Mouse (Mus musculus) CH12.LX (cell line): ENCODE measurements around the gene 1110002E22Rik. TPM values are rescaled to one million over a fixed set of nuclear protein-coding genes. Genes with fewer than 3 reads are reported as not detected.

Source experiments
- DNase-seq: peaks from one replicate; pipeline ENCODE4 v3.0.0-alpha.2; 2013; ENCODE audit errors: extremely low read depth
- H3K27ac ChIP-seq: 2 replicates; pipeline ENCODE4 v1.5.1; 2012; ENCODE audit warnings: low read depth, mild to moderate bottlenecking, control low read depth, moderate library complexity; ENCODE audit not compliant: insufficient read depth
- H3K27me3 ChIP-seq: replicated peaks from 2 replicates; pipeline ENCODE3; 2012; ENCODE audit warnings: inconsistent platforms
- H3K36me3 ChIP-seq, 2 experiments: replicated peaks in 1 of 2; 2 replicates each; pipeline versions ENCODE3 to v1.6.1; 2012; ENCODE audit warnings: inconsistent platforms in 1 of 2, low read length in 1 of 2, mild to moderate bottlenecking in 1 of 2, mixed read lengths in 1 of 2, moderate library complexity in 1 of 2; ENCODE audit not compliant: control insufficient read depth in 1 of 2, insufficient read depth in 1 of 2
- H3K4me1 ChIP-seq, 2 experiments: 2 replicates each; pipeline ENCODE4 v1.6.1; 2012; ENCODE audit warnings: inconsistent platforms in 1 of 2, moderate library complexity in 1 of 2; ENCODE audit not compliant: insufficient read depth in 2 of 2, control insufficient read depth in 1 of 2
- H3K4me2 ChIP-seq: 2 replicates; pipeline ENCODE4 v1.6.1; 2012; ENCODE audit warnings: low read depth, mild to moderate bottlenecking, control low read depth; ENCODE audit not compliant: poor library complexity, insufficient read depth, severe bottlenecking
- H3K4me3 ChIP-seq, 3 experiments: fragments of 150-350 bp in 1 of 3; sonication (generic) in 1 of 3; replicated peaks in 1 of 3; 2 replicates each; pipeline versions ENCODE3 to v1.5.1; 2011 to 2012; ENCODE audit warnings: low read depth in 2 of 3, low read length in 2 of 3, mild to moderate bottlenecking in 2 of 3, moderate library complexity in 2 of 3, control low read depth in 1 of 3, improper control_type of control experiment in 1 of 3, inconsistent platforms in 1 of 3, mixed read lengths in 1 of 3; ENCODE audit not compliant: poor library complexity in 1 of 3
- H3K79me2 ChIP-seq: replicated peaks from 2 replicates; pipeline ENCODE4 v1.6.1; 2012; ENCODE audit warnings: mild to moderate bottlenecking, moderate library complexity; ENCODE audit not compliant: control insufficient read depth, poor library complexity, insufficient read depth, severe bottlenecking; ENCODE audit errors: extremely low read depth
- H3K9ac ChIP-seq: 2 replicates; pipeline ENCODE4 v1.6.1; 2012; ENCODE audit warnings: low read depth, mild to moderate bottlenecking, control low read depth, moderate library complexity; ENCODE audit not compliant: insufficient read depth
- H3K9me3 ChIP-seq: replicated peaks from 2 replicates; pipeline ENCODE3; 2012; ENCODE audit warnings: low read length, inconsistent platforms, mixed read lengths
- BHLHE40 ChIP-seq: IDR thresholded peaks from 2 replicates; pipeline ENCODE4 v1.6.1; 2011; ENCODE audit warnings: mild to moderate bottlenecking, low read depth, low read length, improper control_type of control experiment
- CHD1 ChIP-seq: IDR thresholded peaks from 2 replicates; pipeline ENCODE4 v1.6.1; 2012; ENCODE audit warnings: low read depth, low read length, improper control_type of control experiment, inconsistent platforms
- CHD2 ChIP-seq: IDR thresholded peaks from 2 replicates; pipeline ENCODE4 v1.6.1; 2011; ENCODE audit warnings: low read length, improper control_type of control experiment
- CTCF ChIP-seq, 2 experiments: IDR thresholded peaks in 1 of 2; conservative IDR thresholded peaks in 1 of 2; 2 replicates each; pipeline ENCODE4 v1.5.1; 2011 to 2012; ENCODE audit warnings: low read depth in 2 of 2, low read length in 2 of 2, improper control_type of control experiment in 1 of 2, inconsistent platforms in 1 of 2, mild to moderate bottlenecking in 1 of 2, moderate library complexity in 1 of 2
- E2F4 ChIP-seq: IDR thresholded peaks from 2 replicates; pipeline ENCODE4 v1.6.1; 2011; ENCODE audit warnings: low read depth, low read length, improper control_type of control experiment; ENCODE audit not compliant: insufficient replicate concordance
- ELF1 ChIP-seq: IDR thresholded peaks from 2 replicates; pipeline ENCODE4 v1.6.1; 2014; ENCODE audit warnings: low read depth, mild to moderate bottlenecking, inconsistent platforms, low read length, improper control_type of control experiment
- EP300 ChIP-seq: IDR thresholded peaks from 2 replicates; pipeline ENCODE4 v1.6.1; 2011; ENCODE audit warnings: low read length, improper control_type of control experiment
- ETS1 ChIP-seq: conservative IDR thresholded peaks from 2 replicates; pipeline ENCODE4 v1.6.1; 2012; ENCODE audit warnings: low read depth, mild to moderate bottlenecking, inconsistent platforms, low read length, improper control_type of control experiment, moderate library complexity
- GABPA ChIP-seq: IDR thresholded peaks from 2 replicates; pipeline ENCODE4 v1.6.1; 2012; ENCODE audit warnings: low read depth, low read length, improper control_type of control experiment, inconsistent platforms; ENCODE audit not compliant: insufficient replicate concordance
- HCFC1 ChIP-seq: IDR thresholded peaks from 2 replicates; pipeline ENCODE4 v1.6.1; 2012; ENCODE audit warnings: low read depth, mild to moderate bottlenecking, inconsistent platforms, low read length, improper control_type of control experiment
- IRF4 ChIP-seq: IDR thresholded peaks from 2 replicates; pipeline ENCODE4 v1.6.1; 2014; ENCODE audit warnings: low read depth, mild to moderate bottlenecking, inconsistent platforms, low read length, improper control_type of control experiment
- JUND ChIP-seq: conservative IDR thresholded peaks from 2 replicates; pipeline ENCODE4 v1.6.1; 2011; ENCODE audit warnings: low read depth, low read length, improper control_type of control experiment
- MAFK ChIP-seq: IDR thresholded peaks from 2 replicates; pipeline ENCODE4 v1.6.1; 2011; ENCODE audit warnings: low read length, improper control_type of control experiment; ENCODE audit not compliant: insufficient replicate concordance
- MAZ ChIP-seq: IDR thresholded peaks from 2 replicates; pipeline ENCODE4 v1.6.1; 2012; ENCODE audit warnings: low read depth, mild to moderate bottlenecking, inconsistent platforms, low read length, improper control_type of control experiment, moderate library complexity
- MEF2A ChIP-seq: IDR thresholded peaks from 2 replicates; pipeline ENCODE4 v1.6.1; 2014; ENCODE audit warnings: low read depth, mild to moderate bottlenecking, inconsistent platforms, low read length, improper control_type of control experiment, borderline replicate concordance
- MXI1 ChIP-seq: IDR thresholded peaks from 2 replicates; pipeline ENCODE4 v1.6.1; 2011; ENCODE audit warnings: mild to moderate bottlenecking, low read depth, low read length, improper control_type of control experiment
- NELFE ChIP-seq: IDR thresholded peaks from 2 replicates; pipeline ENCODE4 v1.6.1; 2011; ENCODE audit warnings: low read depth, low read length, improper control_type of control experiment
- POLR2AphosphoS2 ChIP-seq: IDR thresholded peaks from 2 replicates; pipeline ENCODE4 v1.6.1; 2011; ENCODE audit warnings: low read depth, low read length, improper control_type of control experiment
- TCF12 ChIP-seq: IDR thresholded peaks from 2 replicates; pipeline ENCODE4 v1.6.1; 2014; ENCODE audit warnings: low read depth, mild to moderate bottlenecking, inconsistent platforms, low read length, improper control_type of control experiment
- ZKSCAN1 ChIP-seq: IDR thresholded peaks from 2 replicates; pipeline ENCODE4 v1.6.1; 2012; ENCODE audit warnings: low read depth, inconsistent platforms, low read length, improper control_type of control experiment, borderline replicate concordance
- ZMIZ1 ChIP-seq: IDR thresholded peaks from 2 replicates; pipeline ENCODE4 v1.6.1; 2012; ENCODE audit warnings: low read depth, mild to moderate bottlenecking, inconsistent platforms, low read length, improper control_type of control experiment
- dilution Hi-C: fragments of 300-500 bp; cut with MboI; formaldehyde crosslinking; loops from 2 replicates; pipeline ENCODE4 v1.14.3; 2020; ENCODE audit warnings: low sequenced_read_pairs; ENCODE audit not compliant: extremely low pct_unique_long_range_greater_than_20kb, extremely low pct_ligation_motif_present
- in situ Hi-C: fragments of 300-500 bp; cut with MboI; formaldehyde crosslinking; loops from 3 replicates; pipeline ENCODE4 v1.14.3; 2019; ENCODE audit warnings: low sequenced_read_pairs, low pct_ligation_motif_present, low pct_unique_long_range_greater_than_20kb, mixed read lengths
- polyA plus RNA-seq: library from polyadenylated mRNA; unstranded; fragments of >175 nt; gene quantifications from 2 replicates; pipeline ENCODE4 v1.2.1, GENCODE M21; 2012; ENCODE audit warnings: low read depth; ENCODE audit not compliant: insufficient read length
- total RNA-seq, 2 experiments: library from RNA; depleted of rRNA; stranded (reverse); fragments of 300-350 nt in 1 of 2; fragments of >200 nt in 1 of 2; gene quantifications; 2 replicates each; pipeline ENCODE4 v1.2.3; 2012 to 2014

Gene 1110002E22Rik
- total and polyA plus RNA-seq, 3 experiments, result 0.66 to 2.3 (median 2.0) TPM

DNA sequence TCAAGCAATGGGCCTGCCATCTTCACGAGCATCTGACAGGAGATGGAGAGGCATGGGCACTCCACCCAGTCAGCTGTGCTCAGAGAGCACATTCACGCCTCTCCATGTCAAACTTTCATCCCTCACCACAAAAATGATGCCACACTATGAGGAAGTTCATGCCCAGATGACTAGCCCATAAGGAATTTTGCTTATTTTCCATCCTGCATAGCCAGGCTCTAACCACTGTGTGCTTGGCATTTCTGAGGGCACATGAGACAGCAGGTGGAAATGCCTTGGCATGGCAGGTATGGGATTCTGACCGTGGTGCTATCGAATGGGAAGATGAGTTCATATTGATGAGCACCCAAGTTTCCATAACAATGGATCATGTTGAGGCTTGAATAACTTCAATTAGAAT lies 38.8 kb downstream of the 1110002E22Rik start:
- no peak overlapping the region for H3K4me2 ChIP-seq
- TF ChIP-seq E2F4, result no peak
- no peak for TF ChIP-seq MAZ
- TF ChIP-seq CHD1, result no peak
- no peak for TF ChIP-seq ZMIZ1
- TF ChIP-seq MAFK, result no peak
- TF ChIP-seq MEF2A, result no peak
- TF ChIP-seq POLR2AphosphoS2, result no peak
- no peak for TF ChIP-seq JUND
- no peak for TF ChIP-seq EP300
- no peak for TF ChIP-seq NELFE
- no peak for TF ChIP-seq CTCF (conservative IDR thresholded peaks at IDR 0.05 in 1 of 2, IDR thresholded peaks at IDR 0.05 in 1 of 2; ENCODE audit: low read depth in 2 of 2, low read length in 2 of 2)
- TF ChIP-seq BHLHE40, result no peak
- TF ChIP-seq MXI1, result no peak
- no peak for TF ChIP-seq ZKSCAN1
- no peak for TF ChIP-seq HCFC1
- no peak for TF ChIP-seq IRF4
- no peak for TF ChIP-seq ETS1
- no peak for TF ChIP-seq TCF12
- no peaks in the 10 kb centered on the region for H3K27me3 ChIP-seq
- H3K79me2 ChIP-seq, result no peaks in the 10 kb centered on the region
- H3K9ac ChIP-seq, result no peak overlapping the region
- no peaks in the 10 kb centered on the region for H3K9me3 ChIP-seq
- no peak for DNase-seq
- H3K4me1 ChIP-seq, result no peaks in the 10 kb centered on the region; a peak in 1 of 4 replicates
- peaks cover 0 to 9% of the 10 kb centered on the region in 2 experiments for H3K36me3 ChIP-seq
- no peak overlapping the region for H3K4me3 ChIP-seq
- dilution Hi-C loops (no loop called here), in situ Hi-C loops (no loop called here)
- no peak overlapping the region for H3K27ac ChIP-seq

DNA sequence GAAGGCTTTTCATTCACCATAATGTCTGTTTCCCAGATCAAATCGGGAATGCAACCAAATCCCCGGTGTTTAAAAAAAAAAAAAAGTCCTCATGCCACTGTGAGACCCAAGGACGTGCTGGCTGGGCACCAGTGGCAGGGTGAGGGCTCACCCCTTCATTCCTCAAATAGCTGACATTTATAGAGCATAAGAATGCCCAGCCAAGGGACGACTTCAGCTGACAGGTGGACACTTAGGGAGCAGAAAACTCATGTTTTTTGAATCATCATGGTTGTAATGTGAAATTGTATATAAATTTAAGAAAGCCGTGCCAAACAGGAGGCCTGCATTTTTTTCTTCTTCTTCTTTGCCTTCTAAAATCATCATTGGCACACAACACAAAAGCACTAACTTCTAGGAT lies 40.2 kb downstream of the 1110002E22Rik start:
- no peak overlapping the region for H3K27ac ChIP-seq
- no peak for DNase-seq
- peaks cover 0 to 9% of the 10 kb centered on the region in 2 experiments for H3K36me3 ChIP-seq
- H3K4me3 ChIP-seq, result no peak overlapping the region
- H3K79me2 ChIP-seq, result no peaks in the 10 kb centered on the region
- in situ Hi-C loops, result no loop called here
- no peak overlapping the region for H3K9ac ChIP-seq
- no peaks in the 10 kb centered on the region for H3K4me1 ChIP-seq
- no peak for TF ChIP-seq MAFK
- no peak for TF ChIP-seq EP300
- TF ChIP-seq ELF1, result no peak
- no peak for TF ChIP-seq GABPA
- no peak for TF ChIP-seq CTCF (conservative IDR thresholded peaks at IDR 0.05 in 1 of 2, IDR thresholded peaks at IDR 0.05 in 1 of 2; ENCODE audit: low read depth in 2 of 2, low read length in 2 of 2)
- TF ChIP-seq CHD2, result no peak
- dilution Hi-C loops, result no loop called here
- no peaks in the 10 kb centered on the region for H3K9me3 ChIP-seq
- no peak overlapping the region for H3K4me2 ChIP-seq
- no peaks in the 10 kb centered on the region for H3K27me3 ChIP-seq
